Mouse (Mus musculus): Measurements from ENCODE around the gene Tbc1d1.

Gene Tbc1d1

DNA sequence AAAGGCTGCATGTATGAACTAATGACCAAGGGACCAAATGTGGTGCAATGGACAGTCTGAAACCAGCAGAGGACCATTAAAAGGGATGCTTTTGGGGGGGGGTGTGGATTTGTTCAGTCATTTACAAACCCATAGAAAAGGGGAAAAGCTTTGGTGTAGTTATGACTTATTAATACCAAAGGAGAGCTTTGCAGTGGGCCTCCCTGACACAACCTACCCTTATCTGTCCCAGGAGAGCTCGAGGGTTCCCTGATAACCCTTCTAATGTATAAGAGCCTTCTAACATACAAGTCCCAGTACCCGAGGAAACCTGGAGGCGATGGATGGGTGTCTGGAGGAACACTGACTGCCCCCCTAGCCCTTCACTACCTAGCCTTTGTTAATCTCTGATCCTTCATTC lies 5.8 kb downstream of the Tbc1d1 start:
- no peak for DNase-seq

DNA sequence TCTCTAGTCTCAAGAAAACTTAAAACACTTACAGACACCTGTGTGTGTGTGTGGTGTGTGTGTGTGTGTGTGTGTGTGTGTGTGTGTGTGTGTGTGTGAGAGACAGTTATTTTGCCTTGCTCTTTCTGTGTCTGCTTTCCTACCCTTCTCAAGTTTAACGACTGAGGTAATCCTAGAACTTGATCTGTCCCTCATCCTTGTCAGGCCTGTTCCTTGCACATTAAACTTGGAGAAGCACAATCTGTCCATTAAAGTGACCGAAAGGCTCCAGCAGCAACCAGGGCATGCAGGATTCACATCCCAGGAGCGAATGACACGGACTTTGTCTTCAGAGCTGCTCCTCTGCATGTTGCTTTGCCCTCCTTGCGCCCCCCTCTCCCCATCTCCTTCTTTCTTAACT lies 6.5 kb downstream of the Tbc1d1 start:
- no peak for DNase-seq

- no peak for DNase-seq
Measured at GRCm38 (mm10) chr5:64164414-64164813, 8.3 kb downstream of the Tbc1d1 start.

GRCm38 (mm10) chr5:64165826-64166225 lies 9.7 kb downstream of the Tbc1d1 start:
- DNase-seq = no peak

DNA sequence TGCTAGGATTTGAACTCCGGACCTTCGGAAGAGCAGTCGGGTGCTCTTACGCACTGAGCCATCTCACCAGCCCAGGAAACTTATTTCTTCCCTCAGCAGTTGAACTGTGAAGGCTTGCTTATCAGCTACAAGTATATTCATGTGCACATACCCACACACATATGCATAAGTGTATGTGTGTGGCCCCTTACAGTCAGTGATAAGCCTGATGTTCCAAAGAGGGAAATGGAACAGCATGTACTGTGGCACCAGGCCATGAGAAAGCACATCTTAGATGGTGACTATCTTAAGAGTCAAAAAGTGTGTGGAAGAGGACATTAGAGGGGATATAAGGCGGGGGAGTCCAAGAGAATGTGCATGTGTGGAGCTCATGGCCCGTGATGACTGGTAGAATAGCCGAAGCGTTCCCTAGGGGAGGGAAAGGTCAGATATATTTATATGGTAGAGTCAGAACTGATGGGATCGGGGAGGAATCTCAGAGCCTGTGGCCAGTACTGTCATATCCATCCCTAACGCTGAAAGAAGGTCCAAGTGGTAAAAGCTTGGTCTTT lies 13.0 kb downstream of the Tbc1d1 start:
- no peak for DNase-seq

GRCm38 (mm10) chr5:64172884-64173283 lies 16.8 kb downstream of the Tbc1d1 start:
- no peak for DNase-seq

DNA sequence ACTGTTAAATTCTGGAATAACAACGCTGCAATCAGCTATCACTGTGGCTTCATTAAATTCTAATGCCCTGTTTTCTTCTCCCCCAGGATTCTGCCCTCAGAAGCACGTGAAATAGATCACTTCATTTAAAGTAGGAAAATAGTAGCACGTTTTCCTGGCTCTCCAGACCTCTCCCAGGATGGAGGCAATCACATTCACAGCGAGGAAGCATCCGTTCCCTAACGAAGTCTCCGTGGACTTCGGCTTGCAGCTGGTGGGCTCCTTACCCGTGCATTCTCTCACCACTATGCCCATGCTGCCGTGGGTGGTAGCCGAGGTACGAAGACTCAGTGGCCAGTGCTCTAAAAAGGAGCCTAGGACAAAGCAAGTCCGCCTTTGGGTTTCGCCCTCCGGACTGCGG lies 17.2 kb downstream of the Tbc1d1 start:
- no peak for DNase-seq

DNA sequence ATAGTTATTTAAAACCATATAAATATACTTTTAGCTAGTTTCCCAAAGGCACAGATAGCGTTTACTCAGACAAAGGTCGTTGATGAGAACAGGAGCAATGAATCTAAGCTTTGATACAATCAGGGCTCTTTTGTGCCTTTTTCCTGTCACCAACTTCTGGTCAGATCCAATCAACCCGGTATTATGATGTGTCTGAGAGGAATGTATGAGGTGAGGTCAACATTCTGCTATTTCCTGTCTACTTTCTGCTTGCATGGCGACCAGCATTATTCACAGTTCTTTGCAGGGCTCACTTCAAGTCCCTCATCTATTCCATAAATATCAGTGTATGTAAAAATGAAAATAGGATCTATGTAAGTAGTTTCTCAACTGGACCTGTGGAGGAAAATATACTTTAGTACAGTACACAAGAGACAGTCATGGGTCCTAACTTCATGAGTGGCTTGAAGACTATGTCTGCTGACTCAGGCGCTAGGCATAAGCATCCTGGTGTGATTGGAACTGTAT lies 18.4 kb downstream of the Tbc1d1 start:
- DNase-seq = no peak

DNA sequence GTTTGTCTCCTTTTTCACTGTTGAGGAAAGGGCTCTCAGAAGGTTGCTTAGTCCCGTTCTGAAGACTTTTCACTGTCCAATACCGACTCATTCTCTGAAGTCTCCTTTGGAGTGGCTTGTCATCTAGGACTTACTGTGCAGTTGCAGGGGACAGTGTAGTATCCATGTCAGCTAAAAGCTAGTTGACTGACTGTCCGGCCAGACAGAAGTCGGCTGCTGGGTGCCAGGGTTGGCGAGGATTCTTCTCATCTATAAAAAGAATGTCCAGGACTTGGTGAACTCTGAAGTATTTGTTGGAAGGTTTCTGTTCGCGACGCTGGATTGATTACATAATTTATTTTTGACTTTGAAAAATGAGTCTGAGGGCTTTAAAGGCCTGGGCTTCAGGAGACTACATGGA lies 24.4 kb downstream of the Tbc1d1 start:
- DNase-seq = no peak

DNA sequence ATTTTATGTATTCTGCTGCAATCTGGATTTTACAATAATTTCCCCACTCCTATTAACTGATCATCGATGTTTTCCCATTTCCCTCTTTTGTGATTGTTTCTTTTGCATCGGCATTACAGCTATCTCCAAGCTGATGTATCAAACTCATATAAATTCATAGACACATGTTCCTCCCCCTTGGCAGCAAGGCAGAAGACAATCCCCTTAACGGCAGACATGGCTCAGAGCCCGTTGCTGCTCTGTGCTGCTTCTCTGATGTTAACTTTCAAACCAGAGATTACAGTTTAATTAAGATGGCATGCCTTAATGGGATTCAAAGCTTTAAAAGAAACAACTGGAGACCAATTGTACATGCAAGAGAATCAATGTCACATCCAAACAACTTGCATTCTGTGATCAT lies 27.6 kb downstream of the Tbc1d1 start:
- DNase-seq = peak; percentile 42 to 45

DNA sequence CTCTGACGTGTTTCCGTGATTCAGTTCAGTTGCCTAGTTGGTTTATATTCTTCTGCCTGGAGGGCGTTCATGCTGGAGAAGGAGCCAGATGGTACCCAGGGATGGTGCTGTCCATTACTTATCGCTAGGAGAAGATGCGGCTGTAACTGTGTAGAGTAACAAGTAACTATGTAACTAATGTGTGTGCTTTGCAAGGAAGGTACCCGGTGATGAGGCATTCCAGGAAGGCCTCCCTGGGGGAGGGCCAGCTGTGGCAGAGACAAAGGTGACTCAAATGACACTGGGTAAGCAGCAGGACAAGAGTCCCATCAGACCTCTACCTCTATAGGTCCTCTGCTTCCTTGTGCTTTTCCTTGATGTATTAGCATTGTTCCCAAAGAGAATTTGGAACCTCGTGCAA lies 29.2 kb downstream of the Tbc1d1 start:
- DNase-seq = peak in 1 of 2 experiments; percentile 20

DNA sequence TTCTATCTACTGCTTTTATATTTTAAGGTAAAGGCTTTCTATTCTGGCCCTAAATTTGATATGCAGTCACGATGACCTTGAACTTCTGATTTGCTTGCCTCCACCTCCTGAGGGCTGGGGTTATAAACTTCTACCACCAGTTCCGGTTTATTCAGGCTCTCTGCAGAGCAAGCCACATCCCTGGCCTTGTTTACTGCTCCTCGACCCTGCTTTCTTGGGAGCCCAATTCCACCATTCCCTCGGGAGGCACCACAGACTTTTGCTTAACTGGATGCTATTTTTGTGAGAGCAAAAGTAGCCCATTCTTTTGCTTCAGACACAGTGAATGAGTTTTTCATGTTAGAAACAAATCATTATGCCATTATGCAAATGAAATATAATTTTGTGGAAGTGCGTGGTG lies 30.5 kb downstream of the Tbc1d1 start:
- DNase-seq = peak; percentile 24 to 40

GRCm38 (mm10) chr5:64188083-64188648 lies 32.1 kb downstream of the Tbc1d1 start:
- DNase-seq = no peak

- DNase-seq = no peak
Measured at GRCm38 (mm10) chr5:64190892-64191291, 34.8 kb downstream of the Tbc1d1 start.

DNA sequence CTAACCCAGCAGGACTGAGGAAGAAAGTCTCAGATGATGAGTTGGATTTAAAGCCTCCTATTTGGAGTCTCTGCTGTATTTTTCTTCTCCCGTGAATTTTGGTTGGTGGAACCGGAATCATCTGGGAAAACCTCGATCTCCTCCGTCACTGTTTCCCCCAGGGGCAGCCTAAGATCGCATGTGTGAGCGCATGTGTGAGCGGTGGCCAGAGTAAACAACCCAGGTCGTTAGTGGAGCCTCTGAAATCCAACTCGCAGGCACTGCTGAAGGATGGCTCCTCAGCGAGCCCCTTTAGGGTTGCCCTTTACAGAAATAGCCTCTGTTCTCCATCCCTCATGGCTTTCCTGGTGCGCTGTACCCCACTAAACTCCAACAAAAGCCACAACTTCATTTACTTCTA lies 37.2 kb downstream of the Tbc1d1 start:
- DNase-seq = peak; percentile 38 to 52

GRCm38 (mm10) chr5:64196250-64196865 lies 40.3 kb downstream of the Tbc1d1 start:
- DNase-seq = peak; percentile 41 to 42

GRCm38 (mm10) chr5:64196866-64197321 lies 40.8 kb downstream of the Tbc1d1 start:
- DNase-seq = peak; percentile 33 to 43

- DNase-seq = no peak
Measured at GRCm38 (mm10) chr5:64198624-64199023, 42.5 kb downstream of the Tbc1d1 start.

GRCm38 (mm10) chr5:64201071-64201470 lies 45.0 kb downstream of the Tbc1d1 start:
- no peak for DNase-seq

GRCm38 (mm10) chr5:64202306-64202705 lies 46.2 kb downstream of the Tbc1d1 start:
- peak; percentile 41 to 52 for DNase-seq

GRCm38 (mm10) chr5:64205610-64206009 lies 49.5 kb downstream of the Tbc1d1 start:
- no peak for DNase-seq

DNA sequence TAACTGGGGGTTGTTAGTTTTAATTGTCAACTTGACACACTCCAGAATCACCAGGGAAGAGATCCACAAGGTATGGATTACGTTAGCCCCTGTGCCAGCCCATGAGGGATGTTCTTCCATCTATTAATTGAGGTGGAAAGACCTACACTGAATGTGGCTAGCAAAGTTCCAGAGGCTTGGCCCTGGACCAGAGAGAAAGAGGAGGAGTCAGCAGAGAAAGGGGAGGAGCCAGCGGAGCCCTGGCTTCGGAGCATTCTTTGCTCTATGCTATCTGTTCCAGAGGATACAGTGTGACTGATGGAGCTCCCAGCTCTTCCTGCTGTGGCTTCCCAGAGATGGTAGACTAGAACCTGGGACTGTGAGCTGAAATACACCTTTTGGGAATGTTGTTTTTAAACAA lies 50.3 kb downstream of the Tbc1d1 start:
- peak in 1 of 2 experiments; percentile 79 for DNase-seq

DNA sequence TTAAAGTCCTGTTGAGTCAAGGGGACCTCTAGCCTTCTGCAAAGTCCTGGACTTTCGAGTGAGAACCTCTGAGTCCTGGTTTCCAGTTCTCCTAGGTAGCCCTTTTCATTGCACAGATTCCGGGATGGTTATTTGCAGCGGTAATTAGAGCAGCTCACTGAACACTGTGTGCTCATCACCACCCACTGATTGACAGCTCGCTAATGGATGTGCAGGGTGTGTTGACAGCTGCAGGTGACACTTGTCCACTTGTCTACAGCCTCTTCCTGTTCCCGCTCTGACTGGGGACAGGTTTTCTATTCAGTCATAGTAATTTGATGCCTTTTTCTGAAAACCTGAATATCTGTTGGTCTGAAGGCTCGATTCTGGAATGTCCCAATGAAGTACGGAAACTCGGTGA lies 50.8 kb downstream of the Tbc1d1 start:
- no peak for DNase-seq

GRCm38 (mm10) chr5:64207800-64208199 lies 51.7 kb downstream of the Tbc1d1 start:
- DNase-seq = no peak
